Mouse (Mus musculus) layer of hippocampus, adult 18-20 months (tissue): Measurements from ENCODE around the gene Hcfc1. TPM values are rescaled to one million over a fixed set of nuclear protein-coding genes. Genes with fewer than 3 reads are reported as not detected.

Source experiments
- DNase-seq, 2 experiments: peaks; one replicate each; pipeline ENCODE4 v3.0.0; 2022; ENCODE audit warnings: low spot score in 2 of 2
- long read RNA-seq: library from polyadenylated mRNA; stranded (forward); transcript quantifications from one replicate; pipeline ENCODE4 v2.0.0, GENCODE M21; 2021
- total RNA-seq, 2 experiments: library from RNA; stranded (reverse); gene quantifications; 2 replicates each; pipeline ENCODE4 v1.2.3; 2021

The Hcfc1 gene
- total RNA-seq = 10 to 100 TPM; 71.8 to 73.2 TPM
- long read RNA-seq, full-length matches to known transcripts = 4 of 32 reads
- long read RNA-seq, partial matches to known transcripts = 18 of 32 reads
- long read RNA-seq, other reads (novel, unspliced or antisense) = 10 of 32 reads

GRCm38 (mm10) chrX:73966248-73967176 lies at the start of gene Hcfc1:
TSS of gene Hcfc1 (minus strand) at chrX:73966357.
- DNase-seq = peak; percentile 86 to 93

DNA sequence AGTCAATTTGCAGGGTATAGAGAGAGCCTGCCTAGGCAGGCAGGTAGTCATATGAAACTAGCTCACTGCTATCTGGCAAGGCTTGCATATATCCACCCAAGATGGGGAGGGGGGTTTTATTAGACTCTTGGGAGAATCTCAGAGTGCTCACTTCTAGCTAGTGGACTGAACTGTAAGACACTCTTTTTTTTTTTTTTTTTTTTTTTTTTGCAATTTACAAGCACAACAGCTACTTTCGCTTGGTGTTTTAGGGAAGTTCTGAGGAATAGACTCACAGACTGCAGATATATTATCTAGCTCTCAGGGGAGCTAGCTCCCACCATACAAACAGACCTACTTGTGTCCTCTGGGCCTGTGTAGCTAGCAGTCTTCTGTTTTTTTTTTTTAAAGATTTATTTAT lies 48.4 kb upstream of the Hcfc1 start:
- DNase-seq = no peak

DNA sequence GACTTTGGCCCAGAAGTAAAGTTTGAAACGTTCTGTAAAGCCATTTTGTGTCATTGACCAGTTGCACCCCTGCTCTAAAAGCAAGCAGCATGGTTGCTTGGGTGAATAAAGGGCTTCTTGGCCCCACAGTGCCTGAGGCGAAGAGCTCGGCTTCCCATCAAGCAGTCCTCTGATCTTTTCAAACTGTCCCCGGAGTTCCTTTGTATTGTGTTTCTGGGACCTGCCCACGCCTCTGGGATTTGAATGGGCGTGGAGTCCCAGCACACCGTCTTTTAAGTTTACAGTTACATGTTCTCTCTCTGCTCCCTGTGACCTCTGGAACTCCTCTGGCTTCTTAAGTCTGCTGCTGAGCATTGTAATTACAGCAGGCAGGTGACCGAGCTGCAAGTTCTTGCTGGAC lies 41.9 kb upstream of the Hcfc1 start:
- no peak for DNase-seq

GRCm38 (mm10) chrX:74006401-74006800 lies 40.2 kb upstream of the Hcfc1 start:
- DNase-seq = no peak

DNA sequence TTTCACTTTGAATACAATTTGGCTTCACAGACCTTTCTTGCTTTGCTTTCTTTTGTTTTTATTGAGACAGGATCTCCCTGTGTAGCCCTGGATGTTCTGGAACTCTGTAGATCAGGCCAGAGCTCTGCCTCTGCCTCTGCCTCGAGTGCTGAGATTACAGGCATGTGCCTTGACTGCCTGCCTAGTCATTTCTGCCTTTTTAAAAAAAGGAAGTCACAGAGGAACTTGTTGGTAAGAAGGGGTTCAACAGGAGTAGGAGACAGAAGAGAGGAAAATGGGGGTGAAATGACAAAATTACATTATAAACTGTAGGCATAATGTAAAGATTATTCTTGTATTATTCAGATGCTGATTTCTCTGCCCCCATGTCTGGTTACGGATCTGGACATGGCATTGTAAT lies 37.5 kb upstream of the Hcfc1 start:
- no peak for DNase-seq

GRCm38 (mm10) chrX:74001024-74001423 lies 34.9 kb upstream of the Hcfc1 start:
- DNase-seq = no peak

DNA sequence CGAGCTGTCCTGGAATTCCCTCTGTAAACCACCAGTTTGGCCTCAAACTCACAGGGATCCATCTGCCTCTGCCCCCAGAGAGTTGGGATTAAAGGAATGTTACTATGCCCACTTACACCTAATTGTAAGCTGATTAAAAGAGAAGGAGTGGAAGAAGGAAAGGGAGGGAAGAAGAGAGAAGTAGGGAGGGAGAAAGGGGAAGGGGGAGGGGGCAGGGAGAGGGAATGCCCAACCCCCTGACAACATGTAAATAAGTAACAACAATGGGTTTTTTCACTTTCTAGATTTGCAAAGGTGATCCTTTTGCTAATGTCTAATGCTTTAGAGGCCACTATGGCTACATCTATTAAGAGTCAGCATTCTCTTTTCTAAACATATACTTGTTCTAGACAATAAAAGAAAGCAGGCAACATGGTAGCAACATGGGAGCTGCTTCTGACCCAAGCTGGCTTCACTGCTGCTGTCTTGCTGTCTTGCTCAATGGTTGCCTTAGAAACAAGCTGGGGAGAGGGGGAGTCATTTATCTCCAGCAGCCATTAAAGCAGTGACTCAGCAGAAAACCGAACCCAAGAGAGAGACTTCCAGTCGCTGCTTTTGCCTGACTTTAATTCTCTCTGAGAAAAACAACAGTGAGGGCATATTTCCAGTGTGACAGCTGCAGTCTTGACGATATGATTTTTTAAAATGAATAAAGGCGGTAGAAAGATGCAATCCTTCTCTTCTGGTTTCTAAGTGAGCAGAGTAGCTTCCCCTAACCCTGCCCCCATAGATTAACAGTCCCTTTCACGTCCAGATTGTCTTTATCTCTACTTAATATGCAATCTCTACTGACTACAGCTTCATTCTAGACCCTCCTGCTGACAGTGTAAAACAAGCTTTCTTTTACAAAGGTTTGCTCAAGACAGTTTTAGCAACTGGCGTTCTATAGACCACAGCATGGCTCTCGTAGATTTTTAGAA lies 33.0 kb upstream of the Hcfc1 start:
- DNase-seq = peak; percentile 50 to 74

DNA sequence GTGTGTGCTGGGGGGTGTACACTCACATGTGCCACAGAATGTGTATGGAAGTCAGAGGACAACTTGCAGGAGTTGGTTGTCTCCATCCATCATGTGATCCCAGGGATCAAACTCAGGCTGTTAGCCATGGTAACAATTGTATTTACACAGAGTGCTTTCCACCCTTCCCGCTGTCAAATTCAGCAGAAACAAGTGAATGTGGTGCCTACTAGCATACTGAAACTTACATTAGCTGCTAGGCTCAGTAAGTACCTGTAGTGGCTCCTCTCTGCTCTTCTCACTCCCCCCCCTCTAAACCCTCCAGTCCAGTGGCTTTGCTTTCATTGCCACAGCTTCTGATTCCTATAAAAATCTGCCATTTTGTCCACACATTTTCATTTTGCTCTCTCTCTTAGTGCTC lies 11.6 kb upstream of the Hcfc1 start:
- no peak for DNase-seq

DNA sequence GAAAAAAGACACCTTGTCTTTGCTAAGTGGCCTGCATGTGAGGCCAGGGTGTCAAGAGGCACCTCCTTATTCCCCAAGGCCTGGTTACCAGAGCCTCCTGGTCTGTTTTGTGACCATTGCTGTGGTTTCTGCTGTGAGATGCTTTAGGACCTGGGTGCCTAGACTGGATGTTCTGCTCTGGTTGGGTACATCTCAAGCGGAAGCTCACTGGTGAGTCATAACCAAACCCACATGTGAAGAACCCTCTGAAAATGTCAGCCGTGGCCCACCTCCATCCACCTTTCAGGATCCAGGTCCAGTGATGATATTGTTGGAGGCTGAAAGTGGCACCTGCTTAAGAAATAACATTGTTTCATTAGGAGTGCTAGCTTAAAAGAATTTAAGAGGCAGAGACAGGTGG lies 10.1 kb upstream of the Hcfc1 start:
- no peak for DNase-seq

DNA sequence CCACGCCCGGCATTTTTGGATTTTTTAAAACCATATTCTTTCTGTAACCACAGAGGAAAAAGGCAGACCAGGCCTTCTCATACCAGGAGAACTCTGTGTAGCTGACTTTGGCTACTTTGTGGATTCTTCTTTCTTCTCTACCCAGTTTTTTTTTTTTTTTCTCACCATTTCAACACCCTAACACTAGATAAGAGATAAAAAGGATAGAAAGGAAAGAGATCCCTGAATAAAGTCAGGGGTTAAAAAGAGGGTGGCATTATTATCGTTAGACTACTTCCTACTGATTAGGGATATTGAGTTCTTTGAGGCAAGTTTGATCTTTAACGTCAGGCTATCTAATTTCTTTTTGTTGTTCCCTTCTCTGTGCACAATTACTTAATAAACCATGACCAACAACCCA lies 6.6 kb upstream of the Hcfc1 start:
- no peak for DNase-seq

GRCm38 (mm10) chrX:73970781-73971180 lies 4.6 kb upstream of the Hcfc1 start:
- no peak for DNase-seq

- no peak for DNase-seq
Measured at GRCm38 (mm10) chrX:73969729-73970128, 3.6 kb upstream of the Hcfc1 start.

GRCm38 (mm10) chrX:73969167-73969566 lies 3.0 kb upstream of the Hcfc1 start:
- peak in 1 of 2 experiments; percentile 31 for DNase-seq

GRCm38 (mm10) chrX:73967177-73968075 lies 1.3 kb upstream of the Hcfc1 start:
- peak; percentile 84 to 92 for DNase-seq

- DNase-seq = peak; percentile 61 to 79
Measured at GRCm38 (mm10) chrX:73965307-73965706, 850 bp downstream of the Hcfc1 start.

DNA sequence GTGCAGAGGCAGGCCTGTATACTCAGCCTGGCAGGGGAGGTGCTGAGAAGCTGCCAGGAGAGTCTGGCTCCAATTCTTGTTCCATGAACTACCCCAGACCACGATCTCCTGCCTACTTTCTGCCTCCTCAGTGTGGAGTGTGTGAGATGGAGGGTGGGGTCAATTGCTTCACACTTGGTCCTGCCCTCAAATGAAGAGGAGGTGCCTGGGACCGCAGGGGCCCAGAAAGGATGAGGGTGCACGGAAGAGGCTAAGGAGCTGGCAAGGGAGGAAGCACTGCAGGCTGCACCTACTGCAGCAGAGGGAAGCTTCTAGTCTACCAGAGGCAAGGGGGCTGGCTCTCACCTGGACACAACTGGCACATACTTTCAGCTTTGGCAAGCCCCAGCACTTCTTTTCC lies 1.8 kb downstream of the Hcfc1 start:
- no peak for DNase-seq

- no peak for DNase-seq
Measured at GRCm38 (mm10) chrX:73954988-73955387, 11.2 kb downstream of the Hcfc1 start.

DNA sequence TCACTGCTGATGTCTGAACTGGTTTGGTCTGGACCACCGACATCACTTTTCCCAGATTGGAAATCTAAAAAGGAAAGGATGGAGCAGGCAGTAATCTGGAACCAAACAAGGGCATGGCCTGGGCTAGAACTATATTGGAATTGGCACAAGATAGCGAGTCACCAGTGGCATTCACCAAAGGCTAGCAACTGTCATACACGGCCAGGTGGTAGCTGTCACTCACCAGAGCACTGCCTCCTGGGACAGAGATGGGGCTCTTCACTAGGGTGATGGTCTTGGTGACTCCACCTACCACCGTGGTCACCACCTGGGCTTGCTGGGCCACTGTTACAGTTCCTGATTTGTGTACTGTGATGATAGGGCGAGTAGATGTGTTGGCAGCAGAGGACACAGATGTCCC lies 13.6 kb downstream of the Hcfc1 start:
- no peak for DNase-seq

DNA sequence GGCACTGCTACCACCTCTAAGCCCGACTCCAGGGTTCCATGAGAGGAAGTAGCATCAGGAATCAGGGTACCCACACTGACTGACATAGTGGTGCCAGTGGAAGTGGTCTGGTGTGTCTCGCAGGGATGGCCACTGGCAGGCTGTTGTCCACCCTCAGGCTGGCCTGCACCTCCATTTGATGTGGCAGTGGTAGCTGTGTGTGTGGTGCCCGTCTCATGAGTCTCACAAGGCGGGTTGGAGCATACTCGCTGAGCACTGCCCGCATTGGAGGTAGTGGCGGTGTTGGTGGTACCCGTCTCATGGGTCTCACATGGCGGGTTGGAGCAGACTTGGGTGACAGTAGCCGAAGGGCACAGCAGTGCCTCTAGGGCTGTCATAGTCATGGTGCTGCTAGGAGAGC lies 16.8 kb downstream of the Hcfc1 start:
- DNase-seq = no peak

DNA sequence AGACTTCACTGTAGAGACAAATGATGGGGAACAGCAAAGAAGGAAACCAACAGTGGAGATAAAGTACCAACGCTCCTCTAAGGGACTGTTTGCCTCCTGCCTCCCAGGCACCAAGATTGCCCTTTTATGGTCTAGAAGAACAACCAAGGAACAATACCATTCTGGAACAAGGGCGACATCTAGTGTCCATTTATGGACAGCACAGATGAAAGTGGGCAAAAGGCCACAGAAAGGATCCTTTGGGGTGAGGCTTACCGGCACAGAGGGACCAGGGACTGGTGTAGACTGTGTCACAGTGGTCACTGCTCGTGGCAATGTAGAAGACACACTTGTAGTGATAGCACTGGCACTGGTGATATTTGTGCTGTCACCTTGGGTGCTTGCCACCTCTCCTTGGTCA lies 17.5 kb downstream of the Hcfc1 start:
- DNase-seq = peak; percentile 31 to 64

DNA sequence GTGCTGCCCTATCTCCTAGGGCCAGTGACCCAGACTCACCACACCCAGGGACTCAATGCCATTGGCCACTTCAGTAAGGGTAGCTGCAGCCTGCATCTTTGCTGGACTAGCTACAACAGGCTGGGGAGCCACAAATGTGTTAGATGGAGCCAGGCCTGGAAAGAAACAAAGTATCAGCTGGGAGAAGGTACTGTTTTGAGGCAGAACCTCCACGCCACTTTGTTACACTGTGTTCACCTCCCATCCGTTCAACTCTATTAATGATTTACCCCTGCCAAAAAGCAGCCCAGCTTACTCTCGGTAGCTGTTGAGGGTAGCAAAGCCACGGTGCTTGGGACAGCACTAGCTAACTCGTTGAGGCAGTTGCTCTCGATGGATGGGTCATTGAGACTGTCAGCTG lies 19.3 kb downstream of the Hcfc1 start:
- no peak for DNase-seq
